Mouse (Mus musculus) cerebellum, adult 9-10 months (tissue): ENCODE results near the gene 2810459M11Rik.
"Not testable (repeated sequence)": the region's sequence is repeated elsewhere in the genome, so short reads cannot be mapped to it uniquely, and the experiment has no call there.

Experiments
- DNase-seq: peaks from one replicate; pipeline ENCODE4 v3.0.0; 2022

2810459M11Rik gene

GRCm38 (mm10) chr1:86045848-86046805 lies at the start of gene 2810459M11Rik:
2810459M11Rik (plus strand) TSS chr1:86045863.
- no peak for DNase-seq

GRCm38 (mm10) chr1:85997221-85997620 lies 48.4 kb upstream of the 2810459M11Rik start:
- DNase-seq = no peak

GRCm38 (mm10) chr1:85998012-85998411 lies 47.7 kb upstream of the 2810459M11Rik start:
- no peak for DNase-seq

GRCm38 (mm10) chr1:85999853-86000570 lies 45.7 kb upstream of the 2810459M11Rik start:
- DNase-seq = no peak

DNA sequence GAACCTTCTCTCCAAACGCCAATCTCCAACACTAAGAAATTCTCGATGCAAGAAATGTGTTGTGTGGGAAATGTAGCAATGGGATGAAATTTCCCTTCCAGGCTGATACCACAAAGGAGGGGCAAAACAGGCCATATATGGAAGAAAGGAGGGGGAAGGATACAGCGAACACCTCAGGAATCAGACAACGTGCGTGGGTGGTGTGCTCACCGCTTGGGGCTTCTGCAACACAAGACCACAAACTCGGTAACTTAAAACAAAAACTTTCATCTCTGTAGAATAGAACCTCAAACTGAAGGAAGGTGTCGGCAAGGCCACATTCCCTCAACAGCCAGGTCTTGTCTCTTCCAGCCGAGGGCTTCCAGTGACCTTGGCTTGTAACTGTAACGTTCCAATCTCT lies 40.1 kb upstream of the 2810459M11Rik start:
- DNase-seq = no peak

DNA sequence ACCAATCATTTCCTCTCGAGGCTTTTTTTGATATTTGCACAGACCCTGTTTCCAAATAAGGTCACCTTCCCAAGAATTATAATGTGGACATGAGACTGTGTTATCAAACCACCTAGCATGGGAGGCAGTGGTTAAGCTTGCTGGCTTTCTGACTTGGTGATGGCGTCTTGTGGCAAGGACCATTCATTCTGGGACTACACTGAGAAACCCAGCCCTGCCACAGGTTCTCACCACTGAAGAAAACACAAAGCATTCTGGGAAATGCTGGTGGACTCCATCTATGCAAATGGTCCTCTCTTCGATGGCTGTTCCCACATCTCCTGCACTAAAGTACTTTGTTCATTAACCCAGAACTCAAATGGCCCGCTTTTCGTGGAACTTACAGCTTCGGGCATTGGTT lies 39.6 kb upstream of the 2810459M11Rik start:
- DNase-seq = no peak

- peak; percentile 85 for DNase-seq
Measured at GRCm38 (mm10) chr1:86007778-86008177, 37.9 kb upstream of the 2810459M11Rik start.

DNA sequence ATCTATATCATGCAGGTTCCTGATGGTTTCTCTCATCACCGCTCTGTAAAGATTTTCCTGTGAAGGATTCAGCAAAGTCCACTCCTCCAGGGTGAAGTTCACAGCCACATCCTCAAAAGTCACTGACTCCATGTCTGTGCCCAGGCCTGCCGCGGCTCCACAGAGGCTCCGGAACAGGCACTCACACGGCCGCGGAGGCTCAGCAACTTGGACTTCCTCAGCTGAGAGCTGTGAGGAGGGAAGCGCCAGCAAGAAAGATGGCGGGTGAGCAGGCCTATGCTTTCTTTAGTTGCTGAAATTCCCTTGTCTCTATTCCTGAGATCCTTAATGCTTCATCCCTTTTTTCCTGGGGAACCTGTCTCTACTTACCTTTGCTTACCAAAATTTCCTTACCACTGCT lies 29.9 kb upstream of the 2810459M11Rik start:
- not testable (repeated sequence) for DNase-seq

- DNase-seq = no peak
Measured at GRCm38 (mm10) chr1:86016516-86016915, 29.1 kb upstream of the 2810459M11Rik start, which contains the start of gene Spata3. Spata3 (plus strand) TSS chr1:86016816.

DNA sequence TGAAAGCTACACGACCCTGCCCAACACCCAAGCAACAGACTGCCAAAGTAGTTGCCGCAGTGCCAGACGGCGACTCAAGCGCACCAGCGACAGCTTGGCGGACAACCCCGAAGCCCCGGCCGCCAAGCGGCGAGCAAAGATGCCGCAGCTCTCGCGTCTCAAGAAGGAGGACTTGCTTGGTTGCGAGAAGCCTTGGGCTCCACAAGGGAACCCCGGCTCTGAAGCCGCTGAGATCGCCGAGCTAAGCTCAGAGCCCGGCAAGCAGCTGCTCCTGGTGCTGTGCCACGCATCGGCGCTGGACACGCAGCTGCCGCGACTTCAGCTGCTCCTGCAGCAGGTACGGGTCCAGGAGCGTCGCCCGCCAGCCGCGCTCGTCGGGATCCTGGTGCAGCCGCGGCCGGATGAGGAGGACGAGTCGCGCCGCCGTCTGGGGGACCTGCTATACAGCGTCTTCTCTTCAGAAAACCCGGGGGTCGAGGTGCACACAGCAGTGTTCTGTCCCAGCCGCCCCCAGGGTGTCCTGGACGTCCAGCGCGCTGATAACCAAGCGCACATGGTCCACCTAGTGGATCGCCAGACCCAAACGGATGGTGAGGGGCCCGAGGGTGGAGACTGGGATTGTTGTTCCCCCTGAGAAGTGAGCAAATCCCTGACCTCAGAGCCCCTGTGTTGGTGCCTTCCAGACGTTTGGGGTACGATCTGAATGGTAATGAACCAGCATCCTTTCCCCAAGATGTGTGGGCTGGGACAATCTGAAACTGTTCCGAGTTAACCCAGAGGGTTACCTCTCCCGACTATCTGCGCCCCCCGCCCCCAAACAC lies 27.2 kb upstream of the 2810459M11Rik start:
- DNase-seq = peak; percentile 22

- DNase-seq = no peak
Measured at GRCm38 (mm10) chr1:86021365-86021989, 24.2 kb upstream of the 2810459M11Rik start.

GRCm38 (mm10) chr1:86032273-86032987 lies 13.2 kb upstream of the 2810459M11Rik start:
- no peak for DNase-seq

DNA sequence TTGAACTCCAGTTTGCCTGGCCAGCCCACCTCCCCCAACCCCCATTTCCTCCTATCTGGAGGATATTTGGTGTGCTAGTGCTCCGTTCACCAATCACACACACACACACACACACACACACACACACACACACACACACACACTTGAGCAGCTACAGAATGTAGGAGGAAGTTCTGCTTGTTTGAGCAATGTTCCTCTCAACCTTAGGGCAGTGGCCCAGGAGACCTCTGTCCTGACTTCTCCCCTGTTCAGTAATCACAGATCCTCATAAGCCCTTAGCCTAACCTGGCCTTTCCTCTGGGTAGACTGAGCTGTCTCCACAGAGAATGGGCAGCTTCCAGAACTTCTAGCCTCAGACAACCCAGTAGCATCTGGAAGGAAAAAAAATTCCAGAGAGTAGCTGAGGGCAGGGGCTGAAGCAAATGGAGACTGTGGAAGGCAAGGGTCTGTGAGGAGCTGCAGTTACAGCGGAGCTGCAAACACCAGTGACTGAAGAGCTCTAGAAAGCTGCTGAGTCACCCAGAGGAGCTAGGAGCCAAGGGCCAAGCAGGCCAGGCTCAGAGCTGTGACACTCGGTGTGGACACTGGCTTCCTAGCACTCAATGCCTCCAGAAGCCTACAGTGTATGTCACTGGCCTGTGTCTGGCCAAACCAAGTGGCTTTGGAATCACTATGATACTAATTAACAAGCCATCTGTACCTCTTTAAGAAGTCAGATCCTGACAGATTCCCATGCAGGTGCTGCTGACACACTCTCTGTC lies 7.3 kb upstream of the 2810459M11Rik start:
- peak; percentile 79 for DNase-seq

DNA sequence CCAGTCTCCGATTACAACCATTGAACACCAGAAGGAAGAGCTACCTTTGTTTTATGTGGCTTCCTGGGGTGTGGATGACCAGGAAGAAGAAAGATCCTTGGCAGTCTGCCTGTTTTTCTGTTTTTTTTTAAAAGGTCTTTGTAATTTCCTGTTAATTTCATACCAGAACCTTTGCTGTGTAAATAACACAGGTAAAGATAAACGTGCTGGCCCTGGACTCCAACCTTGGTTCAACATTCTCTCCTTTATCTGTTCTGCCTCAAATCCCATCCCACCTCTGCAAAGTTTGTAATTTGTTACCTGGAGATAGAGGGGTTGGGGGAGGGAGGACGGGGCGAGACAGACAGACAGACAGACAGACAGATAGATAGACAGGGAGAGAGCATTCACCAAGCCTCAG lies 5.5 kb upstream of the 2810459M11Rik start:
- no peak for DNase-seq

DNA sequence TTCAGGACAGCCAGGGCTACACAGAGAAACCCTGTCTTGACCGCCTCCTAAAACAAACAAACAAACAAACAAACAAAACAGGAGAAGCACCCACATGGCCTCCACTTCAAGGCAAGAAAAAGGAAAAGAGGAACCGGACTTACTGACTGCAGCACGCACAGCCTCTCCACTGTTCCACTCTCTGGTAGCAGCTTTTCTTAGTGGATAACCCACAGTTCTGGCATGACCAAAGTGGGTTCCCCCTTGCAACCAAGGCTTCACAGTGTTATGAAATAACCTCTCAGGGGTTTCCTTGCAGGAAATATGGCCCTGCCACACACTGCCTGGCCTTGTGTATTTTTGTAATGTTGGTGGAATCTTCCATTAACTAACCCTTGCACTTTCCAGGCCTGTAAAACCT lies 4.8 kb upstream of the 2810459M11Rik start:
- no peak for DNase-seq

DNA sequence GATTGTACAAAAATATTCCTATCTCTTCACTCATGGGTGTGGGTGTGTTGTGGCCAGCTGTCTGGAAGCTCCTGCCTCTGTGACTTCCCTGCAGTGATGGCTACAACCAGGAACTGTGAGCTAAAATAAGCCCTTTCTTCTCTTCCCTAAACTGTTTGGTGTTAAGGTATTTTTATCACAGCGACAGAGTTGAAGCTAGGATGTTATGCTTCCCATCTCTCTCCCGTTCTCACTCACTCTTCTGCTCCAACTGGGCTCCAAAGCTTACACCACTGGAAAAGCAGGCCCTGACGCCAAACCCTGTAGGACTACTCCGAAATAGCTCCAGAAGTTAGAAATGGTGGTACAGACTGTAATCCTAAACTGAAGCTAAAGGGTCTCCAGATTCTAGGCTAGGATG lies 607 bp upstream of the 2810459M11Rik start:
- no peak for DNase-seq

DNA sequence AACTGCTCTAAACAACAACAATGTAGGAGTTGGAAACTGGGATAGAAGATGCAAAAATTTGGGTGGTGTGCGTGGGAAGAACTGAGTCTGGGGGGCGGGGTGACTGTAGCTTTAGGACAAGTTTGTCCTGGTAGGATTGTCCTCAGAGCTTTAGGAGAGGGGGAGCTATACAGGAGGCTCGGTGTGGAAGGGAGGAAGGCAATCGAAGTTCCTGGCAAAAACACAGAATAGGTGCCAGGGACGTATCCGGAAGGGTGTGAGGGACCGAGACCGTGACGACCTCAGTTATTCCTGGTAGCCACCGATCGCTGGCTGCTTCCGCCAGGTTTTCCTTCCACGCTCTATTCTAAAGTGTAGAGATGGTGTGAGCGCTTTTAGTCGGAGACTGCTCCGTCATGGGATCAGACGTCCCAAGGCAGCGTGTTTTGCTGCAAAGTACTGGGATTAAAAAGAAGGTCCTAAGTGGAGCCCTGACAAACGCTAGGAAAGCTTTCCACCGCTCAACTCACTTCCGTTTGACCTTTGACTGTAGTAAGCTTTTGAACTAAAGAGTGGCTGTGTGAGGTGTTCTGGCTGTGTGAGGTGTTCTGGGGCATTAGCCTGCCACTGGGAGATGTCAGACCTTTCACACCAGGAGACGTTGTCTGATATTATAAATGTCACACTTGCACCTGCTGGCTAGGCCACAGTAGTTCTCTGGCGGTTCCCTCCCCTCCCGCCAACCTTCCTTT lies 1.3 kb downstream of the 2810459M11Rik start:
- DNase-seq = no peak

DNA sequence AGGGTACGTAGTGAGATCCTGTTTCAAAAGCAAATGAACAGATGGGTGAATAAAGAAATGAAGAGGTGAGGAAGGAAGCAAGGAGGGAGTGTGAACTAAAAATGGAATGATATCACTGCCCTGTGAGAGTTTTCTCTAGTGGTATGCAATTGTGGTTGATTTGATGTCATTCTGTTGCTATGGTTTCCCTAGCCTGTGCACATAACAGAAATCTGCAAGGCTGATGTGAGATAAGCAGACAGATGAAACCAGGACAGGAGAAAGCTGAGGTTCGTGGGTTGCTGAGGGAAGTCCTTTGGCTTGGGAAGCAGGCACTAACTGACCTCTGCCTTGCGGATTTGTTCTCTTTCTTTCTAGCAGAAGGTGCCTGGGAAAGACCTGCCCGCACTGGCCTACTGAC lies 2.6 kb downstream of the 2810459M11Rik start:
- DNase-seq = no peak

DNA sequence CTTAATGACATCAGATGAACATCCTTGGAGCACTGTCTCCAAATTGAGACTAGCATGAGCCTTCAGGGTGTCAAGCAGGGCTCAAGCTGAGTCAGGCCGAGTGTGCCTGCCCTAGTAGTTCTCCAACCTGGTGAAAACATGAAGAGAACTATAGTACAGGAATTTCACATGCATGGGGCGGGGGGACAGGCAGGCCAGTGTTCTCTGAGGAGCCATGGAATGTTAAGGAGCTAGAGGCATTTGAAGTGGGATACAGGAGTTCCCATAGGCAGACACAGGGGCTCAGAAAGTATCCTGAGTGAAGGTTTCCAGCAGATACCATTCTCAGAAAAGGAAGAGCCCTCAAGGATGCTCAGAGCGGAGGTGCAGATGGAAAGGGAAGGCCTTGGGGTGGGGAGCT lies 3.1 kb downstream of the 2810459M11Rik start:
- DNase-seq = no peak
